Mouse (Mus musculus) hindbrain, postnatal 0 days (tissue): Measurements from ENCODE around the gene Nedd9. TPM values are rescaled to one million over a fixed set of nuclear protein-coding genes. Genes with fewer than 3 reads are reported as not detected.

Source experiments
- ATAC-seq: fragments of 200-750 bp; cut with Nextera tagmentation; 2 replicates; pipeline ENCODE4 v1.8.0; 2017; ENCODE audit warnings: mild to moderate bottlenecking, moderate TSS enrichment, moderate library complexity
- DNase-seq: peaks from one replicate; pipeline ENCODE4 v3.0.0-alpha.2; 2015; ENCODE audit warnings: low spot score
- H3K27ac ChIP-seq: fragments of 300-500 bp; sonication (generic); 2 replicates; pipeline ENCODE4 v1.5.1; 2014; ENCODE audit warnings: mild to moderate bottlenecking
- H3K27me3 ChIP-seq: fragments of 300-500 bp; sonication (generic); 2 replicates; pipeline ENCODE4 v1.6.1; 2014; ENCODE audit warnings: low read length, mixed read lengths; ENCODE audit not compliant: insufficient read depth
- H3K36me3 ChIP-seq: fragments of 300-500 bp; sonication (generic); 2 replicates; pipeline ENCODE4 v1.6.1; 2014; ENCODE audit warnings: low read length, mixed read lengths; ENCODE audit not compliant: insufficient read depth
- H3K4me1 ChIP-seq: fragments of 300-500 bp; sonication (generic); 2 replicates; pipeline ENCODE4 v1.6.1; 2014; ENCODE audit warnings: antibody characterized with exemption, low read length, mixed read lengths; ENCODE audit not compliant: insufficient read depth
- H3K4me2 ChIP-seq: fragments of 300-500 bp; sonication (generic); 2 replicates; pipeline ENCODE4 v1.6.1; 2014; ENCODE audit warnings: low read depth, mild to moderate bottlenecking, low read length, moderate library complexity, mixed read lengths
- H3K4me3 ChIP-seq: fragments of 300-500 bp; sonication (generic); 2 replicates; pipeline ENCODE4 v1.5.1; 2014; ENCODE audit warnings: low read length
- H3K9ac ChIP-seq: fragments of 300-500 bp; sonication (generic); replicated peaks from 2 replicates; pipeline ENCODE4 v1.6.1; 2014; ENCODE audit warnings: mild to moderate bottlenecking, low read length, moderate library complexity, mixed read lengths
- H3K9me3 ChIP-seq: fragments of 300-500 bp; sonication (generic); 2 replicates; pipeline ENCODE4 v1.6.1; 2016; ENCODE audit warnings: low read length, mixed read lengths
- CTCF ChIP-seq: IDR thresholded peaks from 2 replicates; pipeline ENCODE4 v1.5.1; 2016; ENCODE audit warnings: antibody characterized with exemption, control low read depth, low read depth
- WGBS: fragments of 180-500 bp; shearing (Covaris S2); extraction: QIAGEN DNeasy Blood & Tissue Kit; methylation state at CpG from one replicate; pipeline ENCODE4 v1.1.7; 2014; 5-methylcytosine and 5-hydroxymethylcytosine counted together
- polyA plus RNA-seq: library from polyadenylated mRNA; unstranded; fragments of >200 nt; fragmentation: Nextera tagmentation; extraction: Ambion mirVana; gene quantifications from 2 replicates; pipeline ENCODE4 v1.2.1, GENCODE M21; 2015
- total RNA-seq: library from RNA; depleted of rRNA; stranded (reverse); fragments of >200 nt; gene quantifications from 2 replicates; pipeline ENCODE4 v1.2.3, GENCODE M21; 2014

The Nedd9 gene
- total and polyA plus RNA-seq, 2 experiments from 2014 or later: 12.2 to 26.5 TPM

DNA sequence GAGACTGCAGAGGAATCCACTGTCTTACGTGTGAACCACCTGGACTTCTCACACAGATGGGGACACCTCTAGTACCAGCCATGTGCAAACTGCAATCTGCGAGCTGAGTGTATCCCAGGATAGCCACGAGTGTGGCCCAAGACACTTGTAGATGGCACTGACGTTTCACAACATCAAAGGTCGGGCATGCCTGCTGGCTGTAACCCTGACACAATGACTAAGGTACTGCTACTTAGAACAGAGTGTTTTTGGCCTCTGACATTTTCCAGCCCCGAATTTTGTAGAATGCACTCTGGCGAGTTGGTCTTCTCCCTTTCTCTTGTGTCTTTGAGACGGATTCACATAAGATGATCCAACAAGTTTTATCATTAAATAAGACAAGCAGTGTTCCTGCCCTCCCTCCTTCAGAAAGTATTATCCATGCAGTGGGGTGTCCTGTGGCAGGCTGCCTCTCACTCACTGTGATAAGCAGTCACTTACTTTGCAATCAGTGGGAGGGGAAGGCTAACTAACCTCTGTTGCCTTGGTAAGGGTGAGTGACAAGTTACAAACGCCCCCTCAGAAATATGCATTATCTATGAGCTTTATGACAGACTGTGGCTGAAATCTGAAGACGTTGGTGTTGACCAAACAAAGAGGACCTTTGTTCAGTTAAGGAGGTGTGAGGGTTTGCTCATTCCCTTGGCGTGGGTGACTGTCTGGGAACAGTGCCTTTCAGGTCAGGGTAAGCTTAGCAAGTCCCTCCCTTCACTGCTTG, 156.4 kb downstream of the Nedd9 start:
- Histone ChIP-seq H3K4me1 (peaks cover 2% of the 10 kb centered on the region), H3K36me3 (no peaks in the 10 kb centered on the region), H3K9me3 (no peaks in the 10 kb centered on the region), H3K4me2 (no peak overlapping the region), H3K27me3 (no peaks in the 10 kb centered on the region), H3K9ac (no peak overlapping the region), H3K27ac (no peak overlapping the region), H3K4me3 (no peak overlapping the region)
- DNase-seq (no peak), ATAC-seq (0 out of 2 replicates have a peak, but pooled peaks have one; percentile 29)
- TF ChIP-seq CTCF: no peak
- 64% methylated on average over 11 of the region's 11 CpGs for whole genome bisulfite sequencing

GRCm38 (mm10) chr13:41330051-41330450, 157.1 kb downstream of the Nedd9 start:
- H3K4me2 ChIP-seq: no peak overlapping the region
- ATAC-seq: no peak
- no peaks in the 10 kb centered on the region for H3K27me3 ChIP-seq
- H3K4me1 ChIP-seq: no peaks in the 10 kb centered on the region; the same call in 1 of the 2 replicates
- no peak overlapping the region for H3K4me3 ChIP-seq
- H3K9me3 ChIP-seq: no peaks in the 10 kb centered on the region
- WGBS: 81% methylated on average over 4 of the region's 4 CpGs
- no peak for DNase-seq
- no peaks in the 10 kb centered on the region for H3K36me3 ChIP-seq
- TF ChIP-seq CTCF: no peak
- H3K27ac ChIP-seq: no peak overlapping the region
- no peak overlapping the region for H3K9ac ChIP-seq

- Histone ChIP-seq H3K9ac (no peak overlapping the region), H3K4me1 (no peaks in the 10 kb centered on the region; the same call in 1 of the 2 replicates), H3K9me3 (no peaks in the 10 kb centered on the region), H3K27me3 (no peaks in the 10 kb centered on the region), H3K4me3 (no peak overlapping the region), H3K36me3 (no peaks in the 10 kb centered on the region), H3K4me2 (no peak overlapping the region), H3K27ac (peak overlapping the region; percentile 5; the same call in 1 of the 2 replicates)
- TF ChIP-seq CTCF: no peak
- DNase-seq (no peak), ATAC-seq (peak; percentile 47; the same call in 1 of the 2 replicates)
- WGBS: 46% methylated on average over 2 of the region's 2 CpGs
These were observed 158.7 kb downstream of the Nedd9 start for GRCm38 (mm10) chr13:41328481-41328880.

DNA sequence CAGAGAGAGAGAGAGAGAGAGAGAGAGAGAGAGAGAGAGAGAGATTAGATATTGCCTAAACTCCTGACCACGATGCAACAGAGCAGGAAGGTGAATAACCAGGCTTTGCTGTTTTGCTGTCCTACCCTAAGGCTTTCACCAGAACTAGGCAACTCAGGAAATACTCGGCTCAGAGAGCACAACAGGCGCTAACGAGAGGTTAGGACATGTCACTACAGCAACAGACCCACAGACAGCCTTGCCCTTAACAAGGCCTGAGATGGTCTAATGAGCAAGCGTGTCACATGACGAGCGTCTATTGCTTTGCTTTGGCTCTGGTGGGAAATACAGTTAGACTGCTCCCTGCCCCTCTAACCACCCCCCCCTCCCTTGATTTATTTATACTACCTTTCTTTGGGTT, 159.6 kb downstream of the Nedd9 start:
- H3K27me3 ChIP-seq: no peaks in the 10 kb centered on the region

GRCm38 (mm10) chr13:41326134-41326533, 161.0 kb downstream of the Nedd9 start:
- H3K4me2 ChIP-seq: no peak overlapping the region
- no peak overlapping the region for H3K4me3 ChIP-seq
- H3K36me3 ChIP-seq: no peaks in the 10 kb centered on the region
- H3K9ac ChIP-seq: no peak overlapping the region
- H3K9me3 ChIP-seq: no peaks in the 10 kb centered on the region
- no peaks in the 10 kb centered on the region for H3K27me3 ChIP-seq
- TF ChIP-seq CTCF: no peak
- no peak overlapping the region for H3K27ac ChIP-seq
- H3K4me1 ChIP-seq: peaks cover 3% of the 10 kb centered on the region; the same call in 1 of the 2 replicates
- no peak for DNase-seq
- ATAC-seq: no peak
- WGBS: 85% methylated on average over 4 of the region's 4 CpGs

More for the DNA sequence above, 159.6 kb downstream of the Nedd9 start:
- H3K9ac ChIP-seq: no peak overlapping the region
- WGBS: 55% methylated on average over 7 of the region's 7 CpGs
- no peak for TF ChIP-seq CTCF
- DNase-seq (no peak), ATAC-seq (no peak)
- no peak overlapping the region for H3K4me2 ChIP-seq
- H3K27ac ChIP-seq: no peak overlapping the region
- H3K36me3 ChIP-seq: no peaks in the 10 kb centered on the region
- no peaks in the 10 kb centered on the region; the same call in 1 of the 2 replicates for H3K4me1 ChIP-seq
- H3K4me3 ChIP-seq: no peak overlapping the region
- no peaks in the 10 kb centered on the region for H3K9me3 ChIP-seq

GRCm38 (mm10) chr13:41325346-41325745, 161.8 kb downstream of the Nedd9 start:
- Histone ChIP-seq H3K4me1 (peaks cover 3% of the 10 kb centered on the region; the same call in 1 of the 2 replicates), H3K9ac (no peak overlapping the region), H3K4me3 (no peak overlapping the region), H3K27ac (no peak overlapping the region), H3K9me3 (no peaks in the 10 kb centered on the region), H3K36me3 (no peaks in the 10 kb centered on the region), H3K4me2 (no peak overlapping the region), H3K27me3 (no peaks in the 10 kb centered on the region)
- DNase-seq (no peak), ATAC-seq (no peak)
- no peak for TF ChIP-seq CTCF
- WGBS: 82% methylated on average over 4 of the region's 4 CpGs

GRCm38 (mm10) chr13:41324631-41325030, 162.5 kb downstream of the Nedd9 start:
- H3K4me1 ChIP-seq: 0 out of 2 replicates have a peak, but pooled peaks cover 3% of the 10 kb centered on the region
- no peak overlapping the region for H3K4me2 ChIP-seq
- 86% methylated on average over 4 of the region's 4 CpGs for WGBS
- ATAC-seq (no peak), DNase-seq (no peak)
- H3K9me3 ChIP-seq: no peaks in the 10 kb centered on the region
- no peaks in the 10 kb centered on the region for H3K36me3 ChIP-seq
- no peaks in the 10 kb centered on the region for H3K27me3 ChIP-seq
- no peak for TF ChIP-seq CTCF
- no peak overlapping the region for H3K27ac ChIP-seq
- H3K9ac ChIP-seq: no peak overlapping the region
- no peak overlapping the region for H3K4me3 ChIP-seq
